23 mouse cellular contexts compared by ENCODE assay signal in the genomic region with DNA sequence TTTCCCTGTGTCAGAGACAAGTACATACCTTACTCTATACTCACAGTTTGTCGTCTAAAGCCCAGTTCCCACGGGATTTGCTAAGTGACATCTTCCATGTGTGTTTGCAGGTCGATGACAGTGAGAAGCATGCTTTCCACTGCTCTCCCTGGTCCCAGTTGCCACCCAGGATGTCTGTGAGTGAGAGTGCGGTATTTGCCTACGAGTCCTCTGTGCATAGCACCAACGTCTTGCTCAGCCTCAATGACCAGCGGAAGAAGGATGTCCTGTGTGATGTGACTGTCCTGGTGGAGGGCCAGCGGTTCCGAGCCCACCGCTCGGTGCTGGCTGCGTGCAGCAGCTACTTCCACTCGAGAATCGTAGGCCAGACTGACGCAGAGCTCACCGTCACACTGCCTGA. TPM values are rescaled to one million over a fixed set of nuclear protein-coding genes. Genes with fewer than 3 reads are reported as not detected.
DNase-seq lines count a peak whose midpoint lies in the region; ATAC-seq and TF ChIP-seq lines count a peak whose summit lies in the region.
"Had no signal": no experiment of that assay in that cellular context is flagged by ENCODE, and none has a peak within 500 bp of the region (broad histone marks: within the 10 kb centered on the region; RNA-seq: fewer than 3 reads in every experiment).

No protein-coding gene starts in this region.

- peak overlapping the region; percentile 59; the same call in 1 of the 2 replicates for H3K27ac ChIP-seq in heart, postnatal 0 days (ENCODE audit: low read depth)
- H3K27ac ChIP-seq in lung, postnatal 0 days (ENCODE audit: low read length), result peak overlapping the region; percentile 34
- H3K27ac ChIP-seq: forebrain, embryonic 10.5 days; forebrain, embryonic 13.5 days; heart, adult 2 months; heart, embryonic 13.5 days; hindbrain, embryonic 12.5 days; hindbrain, embryonic 15.5 days had no signal

- no peak for TF ChIP-seq CTCF in heart, postnatal 0 days (IDR thresholded peaks at IDR 0.05; ENCODE audit: low read depth)
- no peak for TF ChIP-seq CTCF in lung, postnatal 0 days (IDR thresholded peaks at IDR 0.05)

- H3K9ac ChIP-seq in heart, postnatal 0 days (replicated peaks; ENCODE audit: low read depth, low read length), result no peak overlapping the region
- no peak overlapping the region for H3K9ac ChIP-seq in lung, postnatal 0 days (replicated peaks; ENCODE audit: low read depth)
- H3K9ac ChIP-seq: forebrain, embryonic 13.5 days; heart, embryonic 13.5 days; hindbrain, embryonic 12.5 days; hindbrain, embryonic 15.5 days had no signal

- no peak for ATAC-seq in heart, postnatal 0 days (ENCODE audit: insufficient read depth, low read depth)
- no peak for ATAC-seq in lung, postnatal 0 days
- ATAC-seq: forebrain, embryonic 13.5 days; intestine, postnatal 0 days; Patski had no signal

- H3K9me3 ChIP-seq in heart, postnatal 0 days (replicated peaks; ENCODE audit: control insufficient read depth, low read length), result no peaks in the 10 kb centered on the region
- no peaks in the 10 kb centered on the region for H3K9me3 ChIP-seq in lung, postnatal 0 days (ENCODE audit: low read length)
- H3K9me3 ChIP-seq: forebrain, embryonic 10.5 days; forebrain, embryonic 13.5 days; G1E; heart, embryonic 13.5 days; hindbrain, embryonic 12.5 days; hindbrain, embryonic 15.5 days had no signal

- peaks cover 23% of the 10 kb centered on the region for H3K36me3 ChIP-seq in heart, postnatal 0 days (replicated peaks; ENCODE audit: control insufficient read depth, insufficient read depth, low read length)
- no peaks in the 10 kb centered on the region for H3K36me3 ChIP-seq in lung, postnatal 0 days (ENCODE audit: insufficient read depth, low read length)

- intact Hi-C loops in heart, postnatal 14 days (cut with DNase I), result no loop called here

- peak overlapping the region; percentile 18; the same call in 1 of the 2 replicates for H3K4me2 ChIP-seq in heart, postnatal 0 days (ENCODE audit: low read depth, low read length)
- H3K4me2 ChIP-seq in lung, postnatal 0 days (replicated peaks; ENCODE audit: low read depth, low read length), result 0 out of 2 replicates have a peak overlapping the region, but pooled peaks have one; percentile 0
- H3K4me2 ChIP-seq: forebrain, embryonic 13.5 days; hindbrain, embryonic 12.5 days; hindbrain, embryonic 15.5 days had no signal

- H3K4me3 ChIP-seq in heart, postnatal 0 days (ENCODE audit: low read depth, low read length), result no peak overlapping the region
- H3K4me3 ChIP-seq in lung, postnatal 0 days (ENCODE audit: low read depth, low read length), result no peak overlapping the region
- H3K4me3 ChIP-seq: forebrain, embryonic 10.5 days; forebrain, embryonic 13.5 days; heart, adult 2 months; heart, embryonic 13.5 days; hindbrain, embryonic 12.5 days; hindbrain, embryonic 15.5 days had no signal

- WGBS in heart, postnatal 0 days, result 70% methylated on average over 16 of the region's 16 CpGs
- WGBS in lung, postnatal 0 days, result 74% methylated on average over 16 of the region's 16 CpGs

- TF ChIP-seq EP300 in heart, postnatal 0 days (IDR thresholded peaks at IDR 0.05; ENCODE audit: low read depth), result no peak
- TF ChIP-seq EP300 in lung, postnatal 0 days (IDR thresholded peaks at IDR 0.05), result no peak

- H3K4me1 ChIP-seq in heart, postnatal 0 days (ENCODE audit: control insufficient read depth, insufficient read depth), result peaks cover 38% of the 10 kb centered on the region
- peaks cover 32% of the 10 kb centered on the region for H3K4me1 ChIP-seq in lung, postnatal 0 days (ENCODE audit: insufficient read depth, low read depth, low read length)

- no peaks in the 10 kb centered on the region for H3K27me3 ChIP-seq in heart, postnatal 0 days (ENCODE audit: control insufficient read depth, insufficient read depth, low read length)
- no peaks in the 10 kb centered on the region for H3K27me3 ChIP-seq in lung, postnatal 0 days (replicated peaks; ENCODE audit: insufficient read depth, low read length)
- H3K27me3 ChIP-seq: CH12.LX; forebrain, embryonic 13.5 days; heart, embryonic 13.5 days; hindbrain, embryonic 12.5 days; hindbrain, embryonic 15.5 days; Patski had no signal

- DNase-seq in heart, adult 11 months, result peak; percentile 90
- no peak for DNase-seq in heart, postnatal 14 days
- no peak for DNase-seq in heart, postnatal 0 days (ENCODE audit: low spot score)
- DNase-seq in heart, postnatal 4 days, result no peak
- DNase-seq in lung, postnatal 0 days (ENCODE audit: low spot score), result no peak
- DNase-seq in lung, postnatal 36 days, result no peak
- DNase-seq: adrenal gland, postnatal 10 days; adrenal gland, postnatal 36 days; B cell, adult 2 months; cerebellum, adult 18-20 months; cerebellum, adult 9-10 months; cerebellum, postnatal 14 days; gastrocnemius, postnatal 25 days had no signal

RNA-seq across cellular contexts. Expression of a gene that starts 16.5 kb away (rescaled TPM):
- 10 to 100 TPM; 32.5 to 34.0 TPM for total RNA-seq in heart, postnatal 14 days (2021)
- total RNA-seq in heart, postnatal 0 days (2014; rRNA removed; ENCODE audit: low replicate concordance), result 19.2 and 27.0 TPM in 2 replicates
- polyA plus RNA-seq in heart, postnatal 0 days (2015; fragmentation: Nextera tagmentation; extraction: Ambion mirVana), result 5.1 and 5.4 TPM in 2 replicates
- total RNA-seq in heart, postnatal 4 days (2021), result 10 to 100 TPM; 25.9 to 28.7 TPM
- polyA plus RNA-seq in lung, postnatal 0 days (2015; fragmentation: Nextera tagmentation; extraction: Ambion mirVana), result 13.1 and 13.7 TPM in 2 replicates
